Mouse (Mus musculus) liver, postnatal 0 days (tissue): ENCODE results near the gene Slc38a4. TPM values are rescaled to one million over a fixed set of nuclear protein-coding genes. Genes with fewer than 3 reads are reported as not detected.

ENCODE experiments used
- ATAC-seq: fragments of 200-750 bp; cut with Nextera tagmentation; 2 replicates; pipeline ENCODE4 v1.8.0; 2017; ENCODE audit warnings: mild to moderate bottlenecking, moderate library complexity
- DNase-seq: peaks from one replicate; pipeline ENCODE4 v3.0.0-alpha.2; 2016
- H3K27ac ChIP-seq: fragments of 300-500 bp; sonication (generic); 2 replicates; pipeline ENCODE4 v1.5.1; 2014; ENCODE audit warnings: antibody characterized with exemption, moderate library complexity, mild to moderate bottlenecking, low read depth
- H3K27me3 ChIP-seq: fragments of 300-500 bp; sonication (generic); 2 replicates; pipeline ENCODE4 v1.6.1; 2014; ENCODE audit warnings: low read length, control low read depth, mixed read lengths; ENCODE audit not compliant: insufficient read depth
- H3K36me3 ChIP-seq: fragments of 300-500 bp; sonication (generic); replicated peaks from 2 replicates; pipeline ENCODE4 v1.6.1; 2014; ENCODE audit warnings: mild to moderate bottlenecking, control low read depth, low read length, moderate library complexity, mixed read lengths; ENCODE audit not compliant: insufficient read depth
- H3K4me1 ChIP-seq: fragments of 300-500 bp; sonication (generic); 2 replicates; pipeline ENCODE4 v1.6.1; 2014; ENCODE audit warnings: antibody characterized with exemption, mild to moderate bottlenecking, control low read depth; ENCODE audit not compliant: insufficient read depth
- H3K4me2 ChIP-seq: fragments of 300-500 bp; sonication (generic); 2 replicates; pipeline ENCODE4 v1.6.1; 2014; ENCODE audit warnings: low read depth, mild to moderate bottlenecking, low read length, moderate library complexity, mixed read lengths
- H3K4me3 ChIP-seq: fragments of 300-500 bp; sonication (generic); 2 replicates; pipeline ENCODE4 v1.5.1; 2014; ENCODE audit warnings: low read depth, low read length
- H3K9ac ChIP-seq: fragments of 300-500 bp; sonication (generic); replicated peaks from 2 replicates; pipeline ENCODE4 v1.6.1; 2014; ENCODE audit warnings: mild to moderate bottlenecking, moderate library complexity
- H3K9me3 ChIP-seq: fragments of 300-500 bp; sonication (generic); 2 replicates; pipeline ENCODE4 v1.6.1; 2016; ENCODE audit warnings: mild to moderate bottlenecking, control low read depth, low read length, mixed read lengths
- CTCF ChIP-seq: sonication (generic); IDR thresholded peaks from 2 replicates; pipeline ENCODE4 v1.5.1; 2016; ENCODE audit warnings: antibody characterized with exemption, low read depth
- EP300 ChIP-seq: IDR thresholded peaks from 2 replicates; pipeline ENCODE4 v1.6.1; 2016; ENCODE audit warnings: antibody characterized with exemption, low read depth, mild to moderate bottlenecking
- WGBS: fragments of 180-500 bp; shearing (Covaris S2); extraction: QIAGEN DNeasy Blood & Tissue Kit; methylation state at CpG from one replicate; pipeline ENCODE4 v1.1.7; 2014; ENCODE audit not compliant: insufficient replicate concordance; 5-methylcytosine and 5-hydroxymethylcytosine counted together
- polyA plus RNA-seq: library from polyadenylated mRNA; unstranded; fragments of >200 nt; fragmentation: Nextera tagmentation; extraction: Ambion mirVana; gene quantifications from 2 replicates; pipeline ENCODE4 v1.2.1, GENCODE M21; 2015

Slc38a4 gene
- polyA plus RNA-seq, 1 experiment from 2014 or later: 295 TPM

GRCm38 (mm10) chr15:97001416-97001815 is 54.3 kb downstream of the Slc38a4 start:
- H3K27ac ChIP-seq: no peak overlapping the region
- H3K9me3 ChIP-seq: no peaks in the 10 kb centered on the region
- H3K4me1 ChIP-seq: peaks cover 24% of the 10 kb centered on the region
- H3K36me3 ChIP-seq: peaks cover 26% of the 10 kb centered on the region
- TF ChIP-seq EP300: no peak
- TF ChIP-seq CTCF: no peak
- H3K27me3 ChIP-seq: no peaks in the 10 kb centered on the region
- H3K4me2 ChIP-seq: no peak overlapping the region
- ATAC-seq (no peak), DNase-seq (no peak)
- 71% methylated on average over 12 of the region's 12 CpGs for WGBS
- H3K9ac ChIP-seq: no peak overlapping the region
- H3K4me3 ChIP-seq: no peak overlapping the region

GRCm38 (mm10) chr15:97000319-97001251 is 55.2 kb downstream of the Slc38a4 start:
- Histone ChIP-seq H3K27me3 (no peaks in the 10 kb centered on the region), H3K4me3 (no peak overlapping the region), H3K9me3 (no peaks in the 10 kb centered on the region), H3K36me3 (peaks cover 28% of the 10 kb centered on the region), H3K27ac (no peak overlapping the region), H3K4me2 (no peak overlapping the region), H3K9ac (no peak overlapping the region), H3K4me1 (peaks cover 16% of the 10 kb centered on the region)
- no peak for DNase-seq
- ATAC-seq: no peak
- WGBS: 47% methylated on average over 17 of the region's 17 CpGs
- TF ChIP-seq CTCF (no peak), EP300 (no peak)

GRCm38 (mm10) chr15:96999401-96999800 is 56.4 kb downstream of the Slc38a4 start:
- ATAC-seq (no peak), DNase-seq (no peak)
- no peak overlapping the region for H3K9ac ChIP-seq
- H3K9me3 ChIP-seq: no peaks in the 10 kb centered on the region
- H3K4me1 ChIP-seq: peaks cover 15% of the 10 kb centered on the region
- peaks cover 28% of the 10 kb centered on the region for H3K36me3 ChIP-seq
- WGBS: 89% methylated on average over 12 of the region's 12 CpGs
- TF ChIP-seq EP300 (no peak), CTCF (no peak)
- no peaks in the 10 kb centered on the region for H3K27me3 ChIP-seq
- H3K4me2 ChIP-seq: no peak overlapping the region
- H3K4me3 ChIP-seq: no peak overlapping the region
- no peak overlapping the region for H3K27ac ChIP-seq

- Histone ChIP-seq H3K9me3 (no peaks in the 10 kb centered on the region), H3K27me3 (no peaks in the 10 kb centered on the region), H3K4me2 (no peak overlapping the region), H3K36me3 (no peaks in the 10 kb centered on the region), H3K4me1 (no peaks in the 10 kb centered on the region), H3K9ac (no peak overlapping the region), H3K27ac (no peak overlapping the region), H3K4me3 (no peak overlapping the region)
- WGBS: 61% methylated on average over 8 of the region's 8 CpGs
- ATAC-seq (no peak), DNase-seq (no peak)
- TF ChIP-seq EP300 (no peak), CTCF (no peak)
Measured at GRCm38 (mm10) chr15:96985618-96986017, 70.1 kb downstream of the Slc38a4 start.

GRCm38 (mm10) chr15:96983581-96984330 is 72.0 kb downstream of the Slc38a4 start:
- 82% methylated on average over 13 of the region's 13 CpGs for WGBS
- Histone ChIP-seq H3K4me3 (no peak overlapping the region), H3K27ac (no peak overlapping the region), H3K9ac (no peak overlapping the region), H3K27me3 (no peaks in the 10 kb centered on the region), H3K4me2 (no peak overlapping the region), H3K4me1 (no peaks in the 10 kb centered on the region), H3K9me3 (no peaks in the 10 kb centered on the region), H3K36me3 (no peaks in the 10 kb centered on the region)
- ATAC-seq: no peak
- TF ChIP-seq CTCF: no peak
- TF ChIP-seq EP300: no peak
- no peak for DNase-seq

GRCm38 (mm10) chr15:96975125-96975524 is 80.6 kb downstream of the Slc38a4 start:
- no peaks in the 10 kb centered on the region for H3K27me3 ChIP-seq
- no peak overlapping the region for H3K4me3 ChIP-seq
- WGBS: 67% methylated on average over 9 of the region's 9 CpGs
- ATAC-seq: no peak
- no peak overlapping the region for H3K27ac ChIP-seq
- no peak overlapping the region for H3K9ac ChIP-seq
- H3K36me3 ChIP-seq: no peaks in the 10 kb centered on the region
- no peaks in the 10 kb centered on the region for H3K9me3 ChIP-seq
- no peak for TF ChIP-seq CTCF
- no peak for TF ChIP-seq EP300
- no peaks in the 10 kb centered on the region for H3K4me1 ChIP-seq
- no peak for DNase-seq
- no peak overlapping the region for H3K4me2 ChIP-seq
